1 mouse cellular context compared by ENCODE assay signal in the genomic region with DNA sequence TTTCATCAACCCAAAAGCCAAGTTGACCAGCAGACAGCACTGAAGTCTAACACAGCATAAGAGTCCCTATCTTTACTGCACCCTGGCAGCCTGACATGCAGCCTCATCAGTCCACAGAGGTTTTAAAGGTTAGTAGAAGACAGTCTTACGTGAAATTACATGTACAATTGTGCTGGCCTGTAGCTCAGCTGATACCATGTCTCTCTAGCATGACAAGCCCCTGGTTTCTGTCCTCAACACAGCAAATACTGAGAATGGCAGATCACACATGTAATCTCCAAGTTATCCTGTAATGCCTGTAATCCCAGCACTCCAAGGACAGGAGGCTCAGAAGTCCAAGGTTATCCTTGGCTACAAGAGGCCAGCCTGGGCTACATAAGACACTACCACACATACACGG.
TF ChIP-seq lines count a peak whose summit lies in the region.

No protein-coding gene starts in this region.

TF ChIP-seq in MEL, 35 proteins besides CTCF, POLR2A, EP300 and RAD21 (continued from another document):
- no peak for TF ChIP-seq MAFK (IDR thresholded peaks at IDR 0.05; ENCODE audit: borderline replicate concordance, low read depth, low read length)
- TF ChIP-seq UBTF (IDR thresholded peaks at IDR 0.05; ENCODE audit: borderline replicate concordance, insufficient read depth, low read depth, low read length), result no peak
- no peak for TF ChIP-seq MXI1 (IDR thresholded peaks at IDR 0.05; ENCODE audit: low read depth, low read length)
- TF ChIP-seq USF1 (IDR thresholded peaks at IDR 0.05; ENCODE audit: low read depth, low read length), result no peak
- no peak for TF ChIP-seq POLR2AphosphoS5 (IDR thresholded peaks at IDR 0.05; ENCODE audit: borderline replicate concordance, low read depth, low read length)
- TF ChIP-seq BHLHE40 (IDR thresholded peaks at IDR 0.05; ENCODE audit: borderline replicate concordance, low read depth, low read length), result no peak
- no peak for TF ChIP-seq MAX (IDR thresholded peaks at IDR 0.05; ENCODE audit: low read length)
- TF ChIP-seq GATA1 (IDR thresholded peaks at IDR 0.05; ENCODE audit: low read depth, low read length), result no peak
- no peak for TF ChIP-seq NELFE (IDR thresholded peaks at IDR 0.05; ENCODE audit: low read depth, low read length)
- TF ChIP-seq TBP (IDR thresholded peaks at IDR 0.05; ENCODE audit: low read depth, low read length), result no peak
- no peak for TF ChIP-seq MYB (IDR thresholded peaks at IDR 0.05; ENCODE audit: low read depth, low read length)
- no peak for TF ChIP-seq ZKSCAN1 (IDR thresholded peaks at IDR 0.05; ENCODE audit: low read depth, low read length)
- no peak for TF ChIP-seq TCF12 (IDR thresholded peaks at IDR 0.05; ENCODE audit: low read depth, low read length)
TF ChIP-seq in MEL: peak in this region for 0.
